Mouse (Mus musculus) embryo, embryonic 11 days (tissue): ENCODE measurements at regions not wholly inside any gene's neighbourhood (a gene's known extent, or its start where the extent isn't known, plus 50 kb on each side); places are given as distances from the start of the nearest gene placed in this dataset.
A peak's percentile ranks its signal among the peaks of the same experiment; 100 is the strongest.

ENCODE experiments used
- DNase-seq: peaks from one replicate; pipeline ENCODE4 v3.0.0-alpha.2; 2015

GRCm38 (mm10) chr2:82508595-82508994 lies 434.8 kb upstream of the Fsip2 start:
- DNase-seq, result peak; percentile 1

DNA sequence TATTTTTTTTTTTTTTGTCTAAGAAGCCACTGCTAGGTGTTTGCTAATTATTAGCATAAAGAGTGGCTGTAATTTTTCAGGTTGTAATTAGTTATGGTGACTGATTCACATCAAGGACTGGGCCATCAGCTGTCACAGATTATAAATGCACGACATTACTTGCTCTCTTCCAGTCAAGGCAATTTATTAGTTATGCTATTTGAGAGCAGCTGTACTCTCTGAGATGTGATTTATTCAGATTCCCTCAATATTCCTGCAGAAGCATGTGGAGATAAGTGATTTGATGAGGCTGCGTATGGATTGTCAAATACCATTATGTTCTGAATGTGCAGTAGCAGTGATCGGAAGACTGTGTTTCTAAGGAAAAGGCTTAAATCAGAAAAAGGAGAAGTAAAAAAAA lies 428.3 kb upstream of the Fsip2 start:
- no peak for DNase-seq

- no peak for DNase-seq
These were observed 423.5 kb upstream of the Fsip2 start for GRCm38 (mm10) chr2:82519951-82520350.

DNA sequence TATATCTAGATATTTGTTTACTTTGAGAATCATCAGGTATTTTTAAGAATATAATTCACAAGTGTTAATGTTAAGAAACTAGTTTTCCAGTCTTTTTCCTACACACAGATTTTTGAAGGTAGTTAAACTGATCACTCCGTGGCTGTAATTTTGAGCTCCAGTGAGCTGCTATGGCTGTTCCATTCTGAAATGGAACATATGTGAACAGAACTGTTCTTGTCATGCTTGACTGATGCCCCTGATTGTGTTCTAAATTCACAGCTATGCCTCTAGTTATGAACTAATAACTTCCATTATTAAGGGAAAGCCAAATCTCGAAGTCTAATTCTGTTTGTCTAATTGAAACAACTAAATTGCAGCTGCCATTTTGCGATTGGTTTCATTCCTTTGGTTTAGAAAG lies 404.5 kb upstream of the Fsip2 start:
- DNase-seq, result no peak

- no peak for DNase-seq
These were observed 402.8 kb upstream of the Fsip2 start for GRCm38 (mm10) chr2:82540676-82541075.

GRCm38 (mm10) chr2:82570358-82570757 lies 373.1 kb upstream of the Fsip2 start:
- DNase-seq, result peak; percentile 2

GRCm38 (mm10) chr2:82572099-82572498 lies 371.3 kb upstream of the Fsip2 start:
- no peak for DNase-seq

- DNase-seq, result no peak
These were observed 369.6 kb upstream of the Fsip2 start for GRCm38 (mm10) chr2:82573841-82574240.

GRCm38 (mm10) chr2:82579665-82580064 lies 363.8 kb upstream of the Fsip2 start:
- DNase-seq, result no peak

DNA sequence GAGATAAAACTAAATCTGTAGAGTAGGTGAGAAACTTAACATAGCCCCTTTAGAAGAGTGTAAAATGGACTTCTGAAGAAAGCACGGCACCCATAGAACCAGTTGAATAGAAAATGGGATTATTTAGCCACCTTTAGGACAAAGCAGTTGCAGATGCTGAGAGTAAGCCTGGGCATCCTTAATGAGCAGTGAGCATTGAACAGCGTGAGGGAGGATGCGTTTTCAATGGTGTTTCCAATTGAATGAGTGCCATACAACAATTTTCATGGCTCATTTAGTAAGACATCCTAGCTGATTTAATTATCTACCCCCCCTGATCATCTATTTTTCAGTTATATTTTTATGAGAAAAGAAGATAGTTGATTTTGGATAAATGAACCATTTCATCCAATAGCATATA lies 327.2 kb upstream of the Fsip2 start:
- DNase-seq, result peak; percentile 3

DNA sequence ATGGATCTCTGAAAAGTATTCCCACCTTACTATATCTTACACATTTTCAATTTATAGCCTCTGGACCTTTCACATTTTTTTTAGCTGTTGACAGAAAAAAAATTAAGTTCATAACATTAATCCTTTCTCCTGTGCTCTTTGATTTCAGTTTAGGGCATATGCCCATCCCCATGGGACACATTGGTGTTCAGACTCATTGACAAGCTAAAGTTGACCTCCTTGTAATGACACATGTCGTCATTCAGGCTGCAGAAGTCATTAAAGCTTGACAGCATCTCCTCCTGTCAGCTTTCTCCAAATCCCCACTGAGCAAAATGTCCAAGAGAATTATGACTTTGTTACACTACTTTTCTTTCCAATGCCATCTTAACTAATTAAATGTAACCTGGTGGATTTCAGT lies 322.9 kb upstream of the Fsip2 start:
- DNase-seq, result peak; percentile 56

GRCm38 (mm10) chr2:82644428-82644827 lies 299.0 kb upstream of the Fsip2 start:
- DNase-seq, result no peak
